Mouse (Mus musculus): ENCODE results near the gene Ube2g1.

DNA sequence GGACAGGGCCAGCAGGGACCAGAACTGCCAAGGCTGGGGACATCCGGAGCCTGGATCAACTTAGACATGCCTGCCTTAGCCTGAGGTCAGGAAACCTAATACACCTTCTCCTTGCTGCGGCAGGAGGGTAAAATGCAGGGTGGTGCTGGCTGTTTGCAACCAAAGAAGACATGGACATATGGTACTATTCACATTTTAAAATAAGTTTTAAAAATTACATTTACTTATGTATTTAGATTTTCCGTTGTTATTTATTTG is 24.7 kb upstream of the Ube2g1 start:
- TF ChIP-seq POLR2A (IDR thresholded peaks at IDR 0.05; ENCODE audit: control insufficient read depth, extremely low read depth, insufficient read depth, low read length, poor library complexity) (no peak), CTCF (IDR thresholded peaks at IDR 0.05; ENCODE audit: borderline replicate concordance, control insufficient read depth, extremely low read depth, insufficient read depth, low read length, poor library complexity) (no peak)
